In the genomic region with DNA sequence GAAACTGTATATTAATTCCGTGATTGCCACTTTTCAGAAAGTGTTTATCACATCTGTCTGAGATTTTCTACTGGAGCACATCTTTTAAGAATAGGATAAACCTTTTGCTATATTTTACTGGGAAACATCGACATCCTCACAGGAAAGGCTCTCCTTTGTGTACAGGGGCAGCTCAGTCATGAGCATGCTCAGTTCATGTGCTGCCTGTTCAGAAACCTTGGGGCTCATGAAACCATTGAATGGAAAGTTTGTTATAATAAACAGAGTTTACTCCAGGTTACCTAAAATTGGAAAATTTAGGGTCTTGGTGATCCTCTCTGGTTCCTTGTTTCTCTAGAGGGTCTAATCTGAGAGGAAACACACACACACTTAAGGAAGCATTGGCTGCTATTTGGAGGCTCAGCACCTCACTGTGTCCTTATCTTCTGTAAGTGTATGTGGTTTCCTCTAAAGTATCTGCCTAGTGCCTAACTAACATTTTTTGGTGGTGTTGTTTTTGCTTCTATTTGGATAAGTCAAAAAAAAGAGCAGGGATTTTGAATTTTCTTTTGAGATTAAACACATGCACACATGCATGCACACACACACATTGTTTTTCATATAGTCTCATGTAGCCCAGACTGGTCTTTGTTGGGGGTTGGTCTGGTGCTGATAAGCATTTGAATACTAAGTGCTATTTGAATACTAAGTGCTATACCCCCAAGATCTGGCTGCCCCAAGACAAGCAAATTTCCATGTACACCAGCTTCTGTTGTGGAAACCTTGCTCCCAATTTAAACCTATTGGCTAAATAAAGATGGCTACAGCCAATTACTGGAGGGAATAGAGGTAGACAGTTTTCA, we compare ENCODE assay signal across 21 mouse cellular contexts. TPM values are rescaled to one million over a fixed set of nuclear protein-coding genes. Genes with fewer than 3 reads are reported as not detected.
DNase-seq lines count a peak whose midpoint lies in the region; ATAC-seq and TF ChIP-seq lines count a peak whose summit lies in the region.
"Had no signal": no experiment of that assay in that cellular context is flagged by ENCODE, and none has a peak within 500 bp of the region (broad histone marks: within the 10 kb centered on the region; RNA-seq: fewer than 3 reads in every experiment).

No protein-coding gene starts in this region.

- no peak for TF ChIP-seq EP300 in liver, postnatal 0 days (IDR thresholded peaks at IDR 0.05; ENCODE audit: low read depth)
- TF ChIP-seq EP300 in MEL (IDR thresholded peaks at IDR 0.05; ENCODE audit: low read depth in 1 of 2, low read length in 2 of 2): peak; percentile 92 to 97

- H3K4me3 ChIP-seq in liver, embryonic 12.5 days: no peak overlapping the region
- no peak overlapping the region for H3K4me3 ChIP-seq in liver, postnatal 0 days (ENCODE audit: low read depth, low read length)
- no peak overlapping the region for H3K4me3 ChIP-seq in MEL (ENCODE audit: control insufficient read depth in 1 of 2, insufficient read depth in 1 of 2, low read depth in 2 of 2, low read length in 2 of 2)
- H3K4me3 ChIP-seq: embryonic facial prominence, embryonic 13.5 days; forebrain, embryonic 12.5 days; heart, embryonic 13.5 days; hindbrain, embryonic 13.5 days; intestine, embryonic 15.5 days had no signal

- no peak for TF ChIP-seq RAD21 in MEL (IDR thresholded peaks at IDR 0.05; ENCODE audit: low read depth, low read length)

- no peak for DNase-seq in liver, postnatal 0 days
- peak; percentile 85 for DNase-seq in MEL (ENCODE audit: low read depth, low spot score)
- DNase-seq in adrenal gland, adult (ENCODE audit: inconsistent age in 2 of 2, low spot score in 1 of 2): no peak
- DNase-seq in urinary bladder, postnatal 4 days (ENCODE audit: low spot score in 2 of 2): no peak
- DNase-seq: adrenal gland, adult 8-10 months; adrenal gland, postnatal 36 days; B cell, adult 2 months; cerebellum, adult 9-10 months; cerebellum, postnatal 25 days; gastrocnemius, postnatal 14 days; heart, postnatal 36 days had no signal

- H3K9ac ChIP-seq in liver, embryonic 12.5 days: no peak overlapping the region
- H3K9ac ChIP-seq in liver, postnatal 0 days (replicated peaks): no peak overlapping the region
- H3K9ac ChIP-seq in MEL (ENCODE audit: control insufficient read depth, low read depth, low read length, poor library complexity, severe bottlenecking): no peak overlapping the region
- H3K9ac ChIP-seq: embryonic facial prominence, embryonic 13.5 days; forebrain, embryonic 12.5 days; heart, embryonic 13.5 days; hindbrain, embryonic 13.5 days; intestine, embryonic 15.5 days had no signal

- no peaks in the 10 kb centered on the region for H3K9me3 ChIP-seq in liver, embryonic 12.5 days (replicated peaks)
- no peaks in the 10 kb centered on the region for H3K9me3 ChIP-seq in liver, postnatal 0 days (ENCODE audit: low read length)
- H3K9me3 ChIP-seq in MEL (replicated peaks; ENCODE audit: insufficient read depth, low read length): no peaks in the 10 kb centered on the region
- H3K9me3 ChIP-seq: embryonic facial prominence, embryonic 13.5 days; forebrain, embryonic 12.5 days; heart, embryonic 13.5 days; hindbrain, embryonic 13.5 days; intestine, embryonic 15.5 days had no signal

- H3K4me2 ChIP-seq in liver, embryonic 12.5 days: peak overlapping the region; percentile 8; the same call in 1 of the 2 replicates
- no peak overlapping the region for H3K4me2 ChIP-seq in liver, postnatal 0 days (ENCODE audit: low read depth, low read length)
- H3K4me2 ChIP-seq: embryonic facial prominence, embryonic 13.5 days; forebrain, embryonic 12.5 days; heart, embryonic 13.5 days; hindbrain, embryonic 13.5 days; intestine, embryonic 15.5 days had no signal

- H3K27me3 ChIP-seq in liver, embryonic 12.5 days (replicated peaks): no peaks in the 10 kb centered on the region
- H3K27me3 ChIP-seq in liver, postnatal 0 days (ENCODE audit: insufficient read depth, low read length): no peaks in the 10 kb centered on the region
- H3K27me3 ChIP-seq in MEL (ENCODE audit: control insufficient read depth in 1 of 2, insufficient read depth in 2 of 2, low read length in 2 of 2): no peaks in the 10 kb centered on the region
- H3K27me3 ChIP-seq: embryonic facial prominence, embryonic 13.5 days; forebrain, embryonic 12.5 days; heart, embryonic 13.5 days; hindbrain, embryonic 13.5 days; intestine, embryonic 15.5 days had no signal

- peaks cover 16% of the 10 kb centered on the region for H3K36me3 ChIP-seq in liver, embryonic 12.5 days
- peaks cover 2% of the 10 kb centered on the region; the same call in 1 of the 2 replicates for H3K36me3 ChIP-seq in liver, postnatal 0 days (replicated peaks; ENCODE audit: insufficient read depth, low read length)
- H3K36me3 ChIP-seq in MEL (ENCODE audit: control insufficient read depth in 1 of 2, insufficient read depth in 2 of 2, low read length in 2 of 2): peaks cover 0 to 40% of the 10 kb centered on the region in 2 experiments; a peak in 2 of 4 replicates
- H3K36me3 ChIP-seq: embryonic facial prominence, embryonic 13.5 days; hindbrain, embryonic 13.5 days; intestine, embryonic 15.5 days had no signal

- peaks cover 30% of the 10 kb centered on the region for H3K4me1 ChIP-seq in liver, embryonic 12.5 days
- H3K4me1 ChIP-seq in liver, postnatal 0 days (ENCODE audit: insufficient read depth): peaks cover 4% of the 10 kb centered on the region; the same call in 1 of the 2 replicates
- peaks cover 11 to 20% of the 10 kb centered on the region in 2 experiments for H3K4me1 ChIP-seq in MEL (ENCODE audit: control insufficient read depth in 1 of 2, insufficient read depth in 2 of 2, low read length in 2 of 2)
- H3K4me1 ChIP-seq: embryonic facial prominence, embryonic 13.5 days; forebrain, embryonic 12.5 days; hindbrain, embryonic 13.5 days; intestine, embryonic 15.5 days had no signal

- no peak for TF ChIP-seq POLR2A in MEL (IDR thresholded peaks at IDR 0.05; ENCODE audit: control insufficient read depth in 1 of 2, insufficient read depth in 1 of 2, low read depth in 1 of 2, low read length in 2 of 2, poor library complexity in 1 of 2)

- 38% methylated on average over 2 of the region's 2 CpGs for WGBS in liver, embryonic 12.5 days (ENCODE audit: insufficient replicate concordance)
- 56% methylated on average over 2 of the region's 2 CpGs for WGBS in liver, postnatal 0 days (ENCODE audit: insufficient replicate concordance)

- no peak for TF ChIP-seq CTCF in liver, postnatal 0 days (IDR thresholded peaks at IDR 0.05; ENCODE audit: low read depth)
- no peak for TF ChIP-seq CTCF in MEL (IDR thresholded peaks at IDR 0.05 in 2 of 3, conservative IDR thresholded peaks at IDR 0.05 in 1 of 3; ENCODE audit: control insufficient read depth in 1 of 3, insufficient read depth in 1 of 3, low read depth in 2 of 3, low read length in 3 of 3, poor library complexity in 1 of 3, severe bottlenecking in 1 of 3)

- peak overlapping the region; percentile 73 for H3K27ac ChIP-seq in liver, embryonic 12.5 days
- no peak overlapping the region for H3K27ac ChIP-seq in liver, postnatal 0 days (ENCODE audit: low read depth)
- H3K27ac ChIP-seq in MEL (ENCODE audit: control insufficient read depth, low read depth, low read length): peak overlapping the region; percentile 67
- H3K27ac ChIP-seq: embryonic facial prominence, embryonic 13.5 days; forebrain, embryonic 12.5 days; heart, embryonic 13.5 days; hindbrain, embryonic 13.5 days; intestine, embryonic 15.5 days had no signal

- ATAC-seq in liver, embryonic 12.5 days: peak; percentile 67
- ATAC-seq in liver, postnatal 0 days: no peak
- peak; percentile 56 to 65 for ATAC-seq in hematopoietic stem cell, adult 5-6 weeks (replicated peaks in 1 of 2; ENCODE audit: insufficient read depth in 1 of 2, low FRiP score in 2 of 2, low TSS enrichment in 1 of 2, low read depth in 1 of 2, poor library complexity in 2 of 2, severe bottlenecking in 2 of 2)
- ATAC-seq in megakaryocyte-erythroid progenitor cell, adult 5-6 weeks (replicated peaks; ENCODE audit: low FRiP score, low TSS enrichment, poor library complexity, severe bottlenecking): peak; percentile 80
- ATAC-seq: CD4-positive, CD25-positive, alpha-beta regulatory T cell, adult 4 months; forebrain, embryonic 16.5 days; intestine, embryonic 15.5 days had no signal

- H3K79me2 ChIP-seq in MEL (ENCODE audit: control insufficient read depth, insufficient read depth, low read length, poor library complexity): no peaks in the 10 kb centered on the region

TF ChIP-seq in MEL, 35 proteins besides CTCF, POLR2A, EP300 and RAD21 (continues in another document):
- TF ChIP-seq POLR2AphosphoS5 (IDR thresholded peaks at IDR 0.05; ENCODE audit: borderline replicate concordance, low read depth, low read length) (no peak), POLR2AphosphoS2 (IDR thresholded peaks at IDR 0.05; ENCODE audit: low read length) (no peak), ZC3H11A (IDR thresholded peaks at IDR 0.05; ENCODE audit: low read depth, low read length) (no peak), RCOR1 (IDR thresholded peaks at IDR 0.05; ENCODE audit: low read depth, low read length) (peak; percentile 91), MYC (IDR thresholded peaks at IDR 0.05; ENCODE audit: low read depth, low read length) (peak; percentile 44; the same call in 1 of the 2 replicates), TBP (IDR thresholded peaks at IDR 0.05; ENCODE audit: low read depth, low read length) (peak; percentile 56; the same call in 1 of the 2 replicates), GATA1 (IDR thresholded peaks at IDR 0.05; ENCODE audit: low read depth, low read length) (peak; percentile 94), MAX (IDR thresholded peaks at IDR 0.05; ENCODE audit: low read length) (no peak), MAFK (IDR thresholded peaks at IDR 0.05; ENCODE audit: borderline replicate concordance, low read depth, low read length) (no peak), ZNF384 (IDR thresholded peaks at IDR 0.05; ENCODE audit: low read depth, low read length) (peak; percentile 77), HCFC1 (IDR thresholded peaks at IDR 0.05; ENCODE audit: low read depth, low read length) (0 out of 2 replicates have a peak, but pooled peaks have one; percentile 31), SIN3A (IDR thresholded peaks at IDR 0.05; ENCODE audit: low read length) (peak; percentile 71; the same call in 1 of the 2 replicates), TCF12 (IDR thresholded peaks at IDR 0.05; ENCODE audit: low read depth, low read length) (peak; percentile 90), MEF2A (IDR thresholded peaks at IDR 0.05; ENCODE audit: extremely low read depth, insufficient replicate concordance, low read depth, low read length, poor library complexity, severe bottlenecking) (peak; percentile 74; the same call in 1 of the 2 replicates)

RNA-seq across cellular contexts. Expression of a gene that starts 6.3 kb away (rescaled TPM):
- polyA plus RNA-seq in liver, embryonic 12.5 days (2016; fragmentation: Nextera tagmentation; extraction: Ambion mirVana): 136 and 146 TPM in 2 replicates
- polyA plus RNA-seq in liver, postnatal 0 days (2015; fragmentation: Nextera tagmentation; extraction: Ambion mirVana): 102 TPM in 2 replicates
- 81.0 and 84.9 TPM in 2 replicates for total RNA-seq in MEL (2012; rRNA removed)
- polyA plus RNA-seq in MEL (2012; ENCODE audit: insufficient read depth in 1 of 2, insufficient read length in 2 of 2, low read depth in 1 of 2, low replicate concordance in 2 of 2, missing spikeins in 1 of 2): 10 to 100 TPM in 1 of 2 experiments, not detected in 1; 41.8 TPM
- total RNA-seq in hematopoietic stem cell, adult 5-6 weeks (2017): 107 and 161 TPM in 2 replicates
- total RNA-seq in megakaryocyte-erythroid progenitor cell, adult 5-6 weeks (2014; fragmentation: Nextera tagmentation): 72.8 and 125 TPM in 2 replicates
- total RNA-seq in megakaryocyte-erythroid progenitor cell, adult 5-6 weeks (2017): 143 and 148 TPM in 2 replicates
